Mouse (Mus musculus) ovary, postnatal 10 days (tissue): ENCODE results near the gene Cfc1.

Experiments
- DNase-seq: peaks from one replicate; pipeline ENCODE4 v3.0.0; 2022; ENCODE audit warnings: low spot score

The Cfc1 gene

DNA sequence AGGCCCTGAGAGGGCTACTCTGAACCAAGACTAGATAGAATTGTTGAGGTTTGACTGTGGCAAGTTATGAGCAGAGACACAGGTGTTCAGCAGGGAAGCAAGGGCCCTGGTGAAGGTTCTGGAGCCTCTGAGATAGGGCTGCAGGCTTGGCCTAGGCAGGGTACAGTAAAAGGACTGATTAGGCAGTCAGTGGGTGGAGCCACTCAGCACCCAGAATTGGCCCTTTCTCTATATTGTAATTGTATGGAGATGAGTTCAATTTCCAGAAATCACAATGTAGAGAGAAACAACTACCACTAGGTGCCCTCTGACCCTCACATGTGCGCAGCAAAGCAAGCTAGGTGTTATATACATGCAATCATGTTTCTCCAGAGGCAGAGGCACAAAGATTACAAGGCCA, 18.2 kb downstream of the Cfc1 start:
- DNase-seq = no peak

DNA sequence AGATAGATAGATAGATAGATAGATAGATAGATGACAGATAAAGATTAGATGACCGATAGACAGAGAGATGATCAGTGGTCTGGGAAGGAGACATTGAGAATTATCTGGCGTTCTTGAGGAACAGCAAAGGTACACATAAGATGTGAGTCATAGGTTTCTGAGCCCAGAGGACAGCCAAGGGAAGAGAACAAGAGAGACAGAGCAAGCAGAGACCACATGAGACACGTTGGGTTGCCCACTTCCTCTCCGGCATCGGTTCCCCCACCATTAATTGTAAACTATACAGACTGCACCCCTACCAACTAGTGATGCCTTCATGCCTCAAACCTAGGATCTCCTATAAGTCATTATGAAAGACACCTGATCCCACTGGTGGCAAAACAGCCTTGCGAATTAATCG, 18.8 kb downstream of the Cfc1 start:
- DNase-seq = no peak

DNA sequence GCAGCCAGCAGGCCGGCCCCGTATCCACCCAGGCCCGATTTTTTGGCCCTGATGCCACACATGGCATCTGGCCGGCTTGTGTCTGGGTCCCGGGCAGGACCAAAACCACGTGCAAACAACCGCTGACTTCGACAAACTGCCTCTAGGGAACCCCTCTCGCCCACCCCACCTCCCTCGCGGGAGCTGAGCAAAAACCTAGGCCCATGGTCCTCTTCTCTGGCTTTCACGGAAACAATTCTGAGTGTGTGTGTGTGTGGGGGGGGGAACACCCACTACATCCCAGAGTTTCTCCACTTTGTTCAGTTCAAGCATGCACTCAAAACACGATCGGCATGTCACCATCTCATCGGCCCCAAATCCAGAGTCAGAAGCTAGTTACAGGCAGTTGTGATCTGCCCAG, 25.4 kb downstream of the Cfc1 start, which contains the start of gene Prss40:
Gene Prss40, minus strand, starts transcription at position 101 of the 400 bp plus-strand sequence.
- DNase-seq = no peak

DNA sequence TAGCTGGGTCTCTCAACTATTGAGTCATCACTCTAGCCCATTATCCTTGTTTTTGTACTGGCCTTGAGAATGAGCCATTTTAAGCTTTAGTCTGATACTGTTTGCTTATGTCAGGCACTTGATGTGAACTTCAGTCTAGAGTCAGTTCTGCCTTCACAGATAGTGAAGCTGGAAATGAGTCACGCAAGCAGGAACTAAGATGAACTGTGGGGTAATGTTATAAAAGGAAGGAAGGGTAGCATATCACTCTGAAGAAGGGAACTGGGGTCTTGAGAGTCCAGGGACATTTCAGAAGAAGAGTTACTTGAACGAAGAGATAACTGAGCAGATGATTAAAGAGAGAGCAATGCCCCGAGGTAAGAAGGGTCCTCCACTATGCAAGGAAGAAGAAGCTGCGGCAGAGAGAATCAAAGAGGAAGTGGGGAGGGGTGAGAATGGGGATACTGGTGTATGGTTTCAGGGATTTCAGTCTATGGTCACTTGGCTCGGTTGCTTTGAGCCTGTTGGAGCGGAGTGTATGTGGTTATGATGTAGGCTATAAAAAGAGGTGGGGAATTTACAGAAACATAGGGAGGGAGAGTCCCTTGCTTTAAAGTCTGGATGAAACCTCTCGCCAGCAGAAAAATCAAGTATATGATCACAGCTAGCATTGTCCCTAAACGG, 29.1 kb downstream of the Cfc1 start:
- no peak for DNase-seq

DNA sequence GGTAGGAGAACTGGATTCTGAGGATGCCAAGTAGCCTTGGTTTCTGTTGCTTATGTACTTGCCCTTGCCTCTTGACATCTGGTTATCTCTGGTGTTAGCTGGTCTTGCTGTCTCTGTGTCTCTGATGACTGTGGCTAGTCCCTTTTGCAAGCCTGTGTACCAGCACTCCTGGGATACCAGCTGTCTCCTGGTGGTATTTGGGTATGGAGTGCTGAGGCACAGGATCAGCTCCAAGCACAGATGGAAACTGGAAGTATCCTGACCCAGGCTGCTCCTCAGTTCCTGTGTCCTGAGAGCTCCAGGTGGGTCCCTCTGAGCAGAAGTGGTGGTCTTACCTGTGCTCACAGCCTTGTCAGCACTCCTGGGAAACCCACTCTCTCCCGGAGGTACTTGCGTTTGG, 32.7 kb downstream of the Cfc1 start:
- DNase-seq = no peak

DNA sequence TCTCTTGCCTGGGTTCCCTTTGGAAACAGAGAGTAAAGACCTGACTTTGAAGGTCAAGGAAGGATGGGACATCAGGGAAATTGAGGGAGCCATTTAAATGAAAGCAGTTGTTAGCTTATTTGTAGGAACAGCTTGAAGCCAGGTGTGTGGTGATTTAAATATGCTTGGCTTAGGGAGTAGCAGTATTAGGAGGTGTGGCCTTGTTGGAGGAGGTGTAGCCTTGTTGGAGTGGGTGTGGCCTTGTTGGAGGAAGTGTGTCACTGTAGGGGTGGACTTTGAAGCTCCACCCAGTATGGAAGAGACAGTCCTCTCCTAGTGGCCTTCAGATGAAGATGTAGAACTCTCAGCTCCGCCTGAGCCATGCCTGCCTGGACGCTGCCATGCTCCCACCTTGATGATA, 34.4 kb downstream of the Cfc1 start:
- DNase-seq = no peak

DNA sequence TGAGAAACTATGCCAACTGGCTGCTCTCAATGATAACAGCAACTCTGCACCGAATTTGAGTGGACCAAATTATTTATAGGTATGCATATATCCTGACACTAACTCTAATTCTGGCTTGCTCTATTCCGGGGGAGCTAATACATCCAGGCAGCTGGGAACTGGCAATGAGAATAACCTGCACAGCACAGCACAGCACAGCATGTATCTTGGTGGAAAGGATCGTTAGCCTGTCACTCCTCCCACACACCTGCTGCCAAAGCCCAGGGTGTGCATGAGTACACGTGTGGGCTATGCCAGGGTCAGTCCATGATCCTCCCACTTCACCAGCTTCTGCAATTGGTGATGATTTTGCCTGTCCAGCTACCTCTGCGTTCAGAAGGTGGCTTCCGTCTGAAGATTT, 36.0 kb downstream of the Cfc1 start:
- DNase-seq = no peak

DNA sequence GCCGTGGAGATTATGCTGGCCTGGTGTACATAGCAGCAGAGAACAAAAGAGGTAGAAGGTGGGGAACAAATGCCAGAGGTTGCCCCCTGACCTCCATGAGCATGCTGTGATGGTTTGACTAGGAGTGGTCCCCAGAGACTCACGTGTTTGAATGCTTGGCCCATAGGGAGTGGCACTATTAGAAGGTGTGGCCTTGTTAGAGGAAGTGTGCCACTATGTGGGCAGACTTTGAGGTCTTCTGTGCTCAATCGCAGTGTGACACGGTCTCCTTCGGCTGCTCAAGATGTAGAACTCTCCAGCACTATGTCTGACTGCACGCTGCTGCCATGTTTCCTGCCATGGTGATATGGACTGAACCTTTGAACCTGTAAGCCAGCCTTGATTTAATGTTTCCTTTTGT, 37.8 kb downstream of the Cfc1 start:
- no peak for DNase-seq

DNA sequence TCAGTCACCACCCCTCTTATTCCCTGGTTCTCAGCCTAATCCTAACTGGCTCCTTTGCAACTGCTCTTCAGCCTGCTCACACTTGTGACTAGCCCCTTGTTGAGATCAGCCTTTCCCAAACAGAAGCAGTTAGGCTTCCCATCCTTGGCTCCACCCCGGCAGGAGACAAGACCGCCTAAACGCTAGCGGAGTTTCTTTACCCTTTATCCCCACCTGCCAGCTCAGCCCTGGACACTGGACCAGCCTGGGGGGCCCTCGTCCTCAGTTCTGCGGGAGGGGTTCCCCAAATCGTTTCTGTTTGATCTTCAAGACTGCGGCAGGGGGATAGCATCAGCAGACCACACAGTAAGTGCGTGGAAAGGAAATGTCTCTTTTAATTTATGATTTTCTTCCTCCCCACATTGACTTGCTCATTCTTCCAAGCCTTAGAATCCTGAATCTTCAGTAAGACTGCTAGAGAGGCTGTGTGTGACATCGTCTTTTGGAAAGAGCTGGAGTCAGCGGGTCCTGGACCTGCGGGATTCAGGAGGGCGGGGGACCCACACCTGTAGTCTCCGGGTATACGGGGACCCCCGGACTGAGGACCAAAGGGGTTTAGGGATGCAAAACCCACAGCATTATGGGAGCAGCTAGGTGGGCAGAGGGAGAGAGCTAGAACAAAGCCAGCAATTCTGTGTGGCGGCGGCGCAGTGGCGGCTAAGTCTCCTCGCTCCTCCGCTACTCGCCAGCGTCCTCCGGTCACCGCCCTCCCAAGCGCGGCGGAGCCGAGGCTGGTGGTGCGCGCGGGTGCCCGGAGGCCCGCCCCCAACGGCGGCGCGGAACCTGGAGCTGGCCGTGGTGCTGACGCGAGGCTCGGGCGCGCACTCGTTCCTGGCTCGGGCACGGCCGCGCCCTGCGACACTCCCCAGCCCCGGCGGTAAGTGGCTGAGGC, 43.7 kb downstream of the Cfc1 start, which contains the start of gene Amer3:
Gene Amer3, plus strand, starts transcription at position 807 of the 931 bp plus-strand sequence.
- peak; percentile 56 for DNase-seq

DNA sequence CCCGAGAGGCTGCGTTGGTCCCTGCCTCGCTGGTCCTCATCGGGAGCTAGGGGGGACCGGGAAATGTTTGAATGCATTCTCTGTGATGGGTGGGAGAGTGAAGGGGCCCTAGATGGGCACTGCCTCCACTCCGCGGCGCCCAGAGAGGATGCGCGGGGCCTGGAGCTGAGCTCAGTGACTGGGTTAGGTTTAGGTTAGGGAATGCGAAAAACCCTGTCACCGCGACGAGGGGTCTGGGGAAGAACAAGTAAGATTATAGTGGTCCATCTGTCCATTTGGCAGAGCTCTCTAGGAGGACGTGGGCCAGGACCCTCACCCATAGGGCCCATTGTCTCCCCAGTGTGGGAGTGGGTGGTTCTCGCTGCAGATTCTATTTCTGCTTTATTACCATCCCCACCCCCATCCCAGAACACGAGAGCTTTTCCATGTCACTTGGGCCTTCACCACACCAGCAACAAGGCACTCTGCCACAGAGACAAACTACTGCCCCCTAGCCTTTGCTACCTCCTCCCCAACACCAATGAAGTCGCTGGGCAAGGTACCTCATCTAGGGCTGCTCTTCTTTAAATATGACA, 44.4 kb downstream of the Cfc1 start:
- DNase-seq = no peak

DNA sequence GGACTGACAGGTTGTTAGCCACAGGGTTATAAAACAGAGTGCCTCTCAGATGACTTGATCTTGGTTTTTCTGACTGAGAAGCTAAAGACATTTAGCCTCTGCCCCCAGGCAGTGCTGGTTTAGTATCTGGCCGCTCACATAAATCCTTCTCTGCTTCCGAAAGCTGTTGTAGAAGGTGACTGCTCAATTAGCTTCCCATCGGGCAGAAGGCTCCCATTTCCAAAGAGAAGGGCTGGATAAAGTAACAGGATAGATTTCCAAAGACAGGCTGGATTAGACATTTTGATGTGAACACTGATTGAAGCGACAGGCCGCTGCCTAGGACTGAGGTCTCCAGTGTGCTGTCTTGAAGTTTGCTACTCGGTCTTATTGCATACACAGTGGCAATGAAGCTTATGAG, 46.8 kb downstream of the Cfc1 start:
- no peak for DNase-seq

DNA sequence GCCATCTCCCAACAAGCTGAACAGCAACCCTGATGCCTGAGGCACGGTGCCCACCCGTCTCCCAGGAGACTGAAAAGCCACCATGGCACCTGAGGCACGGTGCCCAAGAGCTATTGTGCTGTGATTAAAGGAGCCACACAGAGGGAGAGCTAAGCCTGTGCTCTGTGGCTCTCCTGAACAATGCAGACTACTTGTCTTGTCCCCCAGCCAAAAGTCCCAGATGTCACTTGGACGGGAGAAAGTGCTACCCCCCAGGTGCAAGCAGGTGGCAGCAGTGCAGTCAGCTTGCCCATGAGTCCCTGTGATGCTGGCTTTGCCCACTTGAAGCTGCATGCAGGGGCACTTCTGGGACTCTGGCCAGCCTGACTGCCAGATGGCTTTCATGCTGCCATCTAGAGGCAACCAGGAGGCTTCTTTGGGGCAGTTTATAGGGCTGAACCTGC, 48.4 kb downstream of the Cfc1 start:
- no peak for DNase-seq

DNA sequence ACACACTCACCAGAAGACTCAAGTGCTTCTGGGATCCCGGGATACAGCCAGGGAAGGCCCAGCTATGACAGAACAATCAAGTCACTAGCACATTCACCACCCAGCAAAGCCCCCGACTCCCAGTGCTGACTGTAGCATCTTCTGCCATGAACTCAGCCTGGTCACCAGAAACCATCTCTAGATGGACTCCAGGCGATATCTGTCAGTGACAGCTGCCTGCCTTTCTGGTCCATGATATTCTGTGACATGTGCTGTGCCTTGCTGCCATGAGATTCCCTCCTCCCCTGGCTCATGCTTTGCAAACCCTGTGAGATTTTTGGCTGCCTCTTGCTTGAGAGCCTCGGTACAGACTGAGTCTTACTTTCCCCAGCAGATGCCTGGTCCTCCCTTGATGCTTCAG, 49.3 kb downstream of the Cfc1 start:
- no peak for DNase-seq

DNA sequence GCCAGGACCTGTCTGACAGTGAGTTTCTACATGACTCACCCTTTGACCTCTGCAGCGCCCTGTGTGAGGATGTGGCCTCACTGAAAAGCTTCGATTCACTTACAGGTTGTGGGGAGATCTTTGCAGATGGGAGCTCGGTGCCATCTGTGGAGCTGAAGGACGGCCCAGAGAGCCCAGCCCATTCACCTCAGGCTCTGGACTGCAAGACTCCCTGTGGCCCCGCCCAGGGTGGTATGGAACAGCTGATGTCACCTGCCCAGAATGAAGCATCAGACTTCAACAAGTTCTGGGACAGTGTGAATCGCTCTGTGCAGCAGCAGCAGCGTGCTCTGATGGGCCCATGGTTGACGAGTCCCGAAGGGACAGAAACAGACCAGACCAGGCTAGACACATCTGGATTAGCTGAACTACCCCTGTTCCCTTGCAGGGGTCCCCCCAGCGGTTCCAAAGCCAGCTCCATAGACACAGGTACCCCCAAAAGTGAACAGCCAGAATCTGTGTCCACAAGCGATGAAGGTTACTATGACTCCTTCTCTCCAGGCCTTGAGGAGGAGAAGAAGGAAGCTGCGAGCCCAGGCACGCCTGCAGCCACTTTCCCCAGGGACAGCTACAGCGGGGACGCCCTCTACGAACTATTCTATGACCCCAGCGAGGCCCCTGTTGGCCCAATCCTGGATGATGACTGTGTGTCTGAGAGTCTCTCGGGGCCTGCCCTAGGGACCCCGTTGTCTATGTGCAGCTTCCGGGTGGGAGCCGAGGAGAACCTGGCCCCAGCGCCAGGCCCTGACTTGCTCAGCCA, 52.0 kb downstream of the Cfc1 start:
- DNase-seq = no peak
